Mouse (Mus musculus) CD8-positive naive resting alpha-beta T cell, adult 2 months (primary cell): Measurements from ENCODE around the gene 4931428F04Rik.

Source experiments
- DNase-seq, 2 experiments: peaks; one replicate each; pipeline ENCODE4 v3.0.0; 2022; ENCODE audit warnings: low read depth in 2 of 2, low spot score in 2 of 2

4931428F04Rik gene

DNA sequence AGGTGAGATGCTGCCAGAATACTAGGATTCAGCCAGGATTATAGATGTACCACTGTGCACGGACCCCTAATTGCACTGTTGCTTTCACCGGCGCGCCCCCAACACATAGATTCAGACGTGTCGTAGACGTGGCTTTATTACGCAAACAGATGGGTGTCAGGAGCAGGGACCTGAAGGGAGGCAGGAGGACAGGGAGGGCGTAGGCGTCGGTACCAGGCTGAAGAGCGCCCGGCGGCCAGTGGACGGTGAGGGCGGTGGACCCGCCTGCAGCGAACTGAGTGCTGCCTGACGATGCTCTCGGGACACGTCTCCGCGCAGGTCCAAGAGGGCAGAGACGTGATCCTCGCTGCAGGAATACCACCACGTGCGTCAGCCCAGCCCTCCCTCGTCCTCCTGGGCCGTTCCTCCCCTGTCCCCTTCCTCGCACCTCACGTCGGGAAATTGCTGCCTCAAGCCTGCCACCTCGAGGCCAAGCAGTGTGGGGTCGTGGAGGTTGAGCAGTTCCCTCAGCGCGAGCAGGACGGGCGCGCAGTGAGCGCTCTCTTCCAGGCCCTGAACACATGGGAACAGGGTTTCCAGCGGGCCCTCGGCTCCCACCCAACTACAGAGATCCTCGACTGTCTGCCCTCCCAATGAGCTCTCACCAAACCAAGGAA, at the start of gene 4931428F04Rik:
Gene 4931428F04Rik (minus strand): TSS at position 60 of the 656 bp plus-strand sequence.
- no peak for DNase-seq

DNA sequence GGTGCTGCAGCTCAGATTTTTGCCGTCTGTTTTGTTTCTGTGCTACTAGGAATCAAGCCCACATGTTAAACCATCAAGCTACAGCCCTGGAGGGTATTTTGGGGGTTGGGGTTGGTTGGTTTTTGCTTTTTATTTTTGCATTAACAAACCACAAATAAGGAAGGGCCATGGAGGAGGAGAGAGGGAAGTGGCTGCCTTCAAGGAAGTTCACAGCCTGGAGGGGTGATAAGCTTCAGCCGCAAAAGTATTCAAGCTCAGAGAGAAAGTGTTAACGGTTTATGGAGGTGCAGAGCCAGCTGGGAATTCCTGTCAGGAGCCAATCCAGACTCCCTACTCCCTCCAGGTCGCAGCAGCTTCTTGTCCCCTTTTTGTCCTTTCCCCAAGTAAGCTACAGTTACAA, 49.3 kb upstream of the 4931428F04Rik start:
- no peak for DNase-seq

DNA sequence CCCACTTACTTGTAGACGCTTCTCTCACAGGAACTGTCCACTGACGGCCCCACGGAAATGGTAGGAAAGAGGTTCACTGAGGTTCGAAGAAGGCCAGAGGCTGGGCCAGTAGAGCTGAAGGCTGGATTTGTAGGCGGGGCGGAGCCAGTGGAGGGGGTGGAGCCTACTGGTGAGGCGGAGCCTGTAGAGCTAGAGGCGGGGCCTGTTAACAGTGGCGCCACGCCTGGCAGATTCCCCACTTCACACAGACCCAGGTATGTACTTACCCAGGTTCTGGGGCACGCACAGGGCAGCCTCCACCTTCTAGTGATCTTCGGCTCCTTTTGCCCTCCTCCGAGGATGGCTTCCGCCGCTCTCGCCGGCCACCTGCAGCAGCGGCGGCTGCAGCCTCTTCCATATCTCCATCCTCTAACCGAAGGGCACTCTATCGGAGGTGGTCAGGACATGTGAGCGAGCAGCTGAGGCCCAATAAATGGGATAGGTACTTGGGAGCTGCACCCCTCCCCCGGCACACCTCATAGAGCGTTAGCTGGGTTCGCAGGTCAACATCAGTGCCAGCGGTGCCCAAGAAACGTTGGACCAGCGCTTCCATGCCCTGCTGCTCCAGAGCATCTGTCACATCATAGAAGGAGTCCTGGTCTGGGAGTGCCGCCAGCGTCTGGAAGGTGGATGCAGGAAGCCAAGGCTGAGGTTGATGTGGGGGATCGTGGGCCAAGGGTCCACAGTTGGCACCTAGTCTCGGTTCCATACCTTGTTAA, 46.9 kb upstream of the 4931428F04Rik start:
- DNase-seq = no peak

DNA sequence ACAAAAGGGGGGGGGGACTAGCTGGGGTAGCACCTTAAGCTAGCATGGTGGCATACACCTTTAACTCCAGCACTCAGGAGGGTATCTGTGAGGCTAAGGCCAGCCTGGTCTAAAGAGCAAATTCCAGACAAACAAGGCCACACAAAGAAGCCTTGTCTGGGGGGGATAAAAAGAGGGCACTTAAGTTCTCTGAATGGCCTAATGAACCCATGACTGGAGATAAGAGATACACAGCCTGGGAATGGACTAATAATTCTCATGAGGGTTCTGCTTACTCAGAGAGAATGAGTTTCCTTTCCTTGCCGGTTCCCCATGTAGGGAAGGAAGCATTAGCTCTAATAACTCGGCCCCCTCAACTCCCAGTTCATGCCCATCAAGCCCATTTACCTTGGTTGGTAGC, 42.9 kb upstream of the 4931428F04Rik start:
- DNase-seq = no peak

DNA sequence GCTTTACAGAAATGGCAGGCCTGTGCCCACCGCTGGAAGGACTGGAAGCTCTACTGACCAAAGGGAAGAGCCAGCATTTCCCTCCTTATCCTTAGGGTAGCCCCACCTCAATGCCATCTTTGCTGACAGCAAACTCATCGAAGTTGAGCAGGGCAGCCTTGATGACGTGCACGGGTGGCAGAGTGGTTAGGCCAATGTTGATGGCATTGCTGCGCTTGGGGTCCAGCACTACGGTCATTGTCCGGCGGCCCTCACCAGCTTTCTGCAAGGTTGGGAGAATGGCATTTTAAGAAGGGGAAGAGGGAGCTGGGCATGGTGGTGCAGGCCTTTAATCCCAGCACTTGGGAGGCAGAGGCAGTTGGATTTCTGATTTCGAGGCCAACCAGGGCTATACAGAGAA, 42.3 kb upstream of the 4931428F04Rik start:
- no peak for DNase-seq

DNA sequence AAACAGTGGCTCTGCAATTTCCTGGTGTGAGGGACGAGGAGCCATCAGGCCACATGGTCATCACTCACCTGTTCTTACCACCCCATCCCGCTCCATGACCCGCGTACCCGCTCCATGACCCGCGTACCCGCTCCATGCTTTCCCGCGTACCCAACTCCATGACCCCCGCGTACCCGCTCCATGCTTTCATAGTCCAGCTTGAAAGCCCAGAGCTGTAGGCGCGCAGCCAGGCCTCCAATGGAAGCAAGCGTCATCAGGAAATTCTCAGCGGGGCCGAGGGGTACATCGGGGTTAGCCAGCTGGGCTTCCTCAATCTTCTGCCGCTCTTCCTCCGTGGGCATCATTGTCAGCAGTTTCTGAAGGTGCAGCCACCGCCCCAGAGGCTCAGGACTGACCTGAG, 41.8 kb upstream of the 4931428F04Rik start:
- no peak for DNase-seq

DNA sequence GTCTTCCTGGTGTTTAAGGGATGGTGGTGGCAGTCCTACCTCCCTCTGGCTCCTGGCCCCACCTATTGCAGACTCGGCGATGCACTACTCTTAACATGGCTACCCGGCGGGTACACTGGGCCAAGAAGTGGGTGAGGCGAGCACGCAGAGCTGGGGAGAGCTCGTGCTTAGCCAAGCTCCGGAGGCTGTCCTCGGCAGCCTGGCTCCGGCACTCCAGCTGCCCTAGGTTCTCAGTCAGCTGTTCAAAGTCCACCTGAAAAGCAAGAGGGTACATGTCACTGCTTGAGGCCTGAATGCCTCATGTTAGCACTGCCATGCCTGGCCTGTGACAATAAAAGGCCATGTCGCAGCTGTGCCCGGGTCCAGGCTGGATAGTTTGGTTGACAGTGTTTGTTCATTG, 40.7 kb upstream of the 4931428F04Rik start:
- DNase-seq = no peak

DNA sequence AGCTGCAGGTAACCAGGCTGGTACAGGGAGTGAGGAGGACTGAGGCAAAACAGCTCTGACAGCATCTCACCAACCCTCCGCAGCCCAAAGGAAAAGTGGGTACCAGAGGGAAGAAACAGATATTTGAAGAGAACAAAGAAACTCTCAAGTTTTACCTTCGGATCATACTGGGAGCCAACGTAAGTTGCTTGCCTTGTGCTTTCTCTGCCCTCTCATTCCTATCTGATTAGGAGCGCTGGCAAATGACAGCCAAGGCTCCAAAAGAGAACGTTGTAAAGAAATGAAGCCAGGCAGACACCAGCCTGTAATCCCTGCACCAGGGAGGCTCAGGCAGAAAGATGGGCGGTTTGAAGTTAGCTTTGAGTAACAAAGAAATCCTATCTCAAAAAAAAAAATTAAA, 37.3 kb upstream of the 4931428F04Rik start:
- no peak for DNase-seq

DNA sequence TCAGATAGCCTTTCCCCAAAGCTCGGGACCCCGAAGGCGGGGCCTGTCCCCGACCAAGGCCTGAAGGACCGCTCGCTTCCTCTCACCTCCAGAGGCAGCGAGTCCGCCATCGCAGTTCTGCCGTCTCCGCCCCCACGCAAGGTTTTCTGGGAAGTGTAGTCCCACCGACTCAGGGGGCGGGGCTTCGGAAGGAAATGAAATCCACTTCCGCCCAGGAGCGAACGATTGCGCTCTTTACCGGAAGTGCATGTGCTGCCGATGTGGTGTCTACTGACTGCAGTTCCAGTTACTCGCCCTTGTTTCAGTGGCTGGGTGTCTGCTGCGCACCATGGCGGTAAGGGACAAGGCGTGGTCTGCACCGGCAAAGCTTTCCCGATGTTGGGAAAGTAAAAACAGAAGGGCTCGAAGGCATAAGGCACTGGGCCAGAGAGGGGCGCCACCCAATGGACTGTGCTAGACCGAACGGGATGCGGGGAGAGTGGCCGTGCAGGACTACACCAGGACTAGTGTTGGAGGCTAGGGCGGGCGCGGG, 36.5 kb upstream of the 4931428F04Rik start, which contains the start of the genes Lrrc29 and Tmem208:
Gene Lrrc29 (minus strand): TSS at position 138 of the 532 bp plus-strand sequence.
Gene Tmem208 (plus strand): TSS at position 214 of the 532 bp plus-strand sequence.
- peak; percentile 93 to 97 for DNase-seq

DNA sequence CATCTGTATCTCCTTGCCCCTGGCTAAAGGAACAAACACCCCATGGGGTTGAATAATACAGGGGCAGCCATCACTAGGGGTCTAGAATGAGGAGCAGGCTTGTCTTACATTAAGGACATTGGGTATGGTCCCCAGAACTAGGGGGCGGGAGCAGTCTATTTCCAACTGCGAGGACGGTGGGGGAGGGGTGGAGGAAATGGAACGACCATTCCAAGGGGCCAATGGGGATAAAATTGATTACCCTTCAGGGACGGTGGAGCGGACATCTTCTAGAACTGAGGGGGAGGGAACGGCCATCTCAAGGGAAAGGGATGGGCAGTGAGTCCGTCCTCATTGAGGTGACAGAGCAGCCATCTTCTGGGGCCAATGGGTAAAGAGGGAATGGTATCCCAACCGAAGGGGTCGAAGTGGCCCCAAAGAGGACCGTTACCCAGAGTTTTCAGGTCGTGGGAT, 36.0 kb upstream of the 4931428F04Rik start:
- DNase-seq = no peak

DNA sequence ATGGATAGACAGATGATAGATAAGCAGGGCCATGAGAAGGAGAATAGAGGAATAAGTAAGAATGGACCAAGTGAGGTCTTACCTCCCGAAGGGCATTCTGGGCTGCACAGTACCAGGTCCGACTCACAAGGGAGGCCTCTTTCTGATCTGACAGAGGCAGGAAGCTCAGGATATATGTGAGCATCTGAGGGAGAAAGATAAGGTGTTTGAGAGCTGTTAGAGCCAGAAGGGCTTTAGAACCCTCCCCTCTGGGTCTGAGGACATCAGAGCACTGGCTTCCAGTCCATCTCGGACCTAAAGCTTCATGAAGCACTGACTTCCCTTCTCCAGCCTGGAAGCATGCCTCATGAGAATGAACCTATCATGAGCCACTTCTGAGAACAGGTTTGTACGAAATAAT, 33.5 kb upstream of the 4931428F04Rik start:
- DNase-seq = no peak

DNA sequence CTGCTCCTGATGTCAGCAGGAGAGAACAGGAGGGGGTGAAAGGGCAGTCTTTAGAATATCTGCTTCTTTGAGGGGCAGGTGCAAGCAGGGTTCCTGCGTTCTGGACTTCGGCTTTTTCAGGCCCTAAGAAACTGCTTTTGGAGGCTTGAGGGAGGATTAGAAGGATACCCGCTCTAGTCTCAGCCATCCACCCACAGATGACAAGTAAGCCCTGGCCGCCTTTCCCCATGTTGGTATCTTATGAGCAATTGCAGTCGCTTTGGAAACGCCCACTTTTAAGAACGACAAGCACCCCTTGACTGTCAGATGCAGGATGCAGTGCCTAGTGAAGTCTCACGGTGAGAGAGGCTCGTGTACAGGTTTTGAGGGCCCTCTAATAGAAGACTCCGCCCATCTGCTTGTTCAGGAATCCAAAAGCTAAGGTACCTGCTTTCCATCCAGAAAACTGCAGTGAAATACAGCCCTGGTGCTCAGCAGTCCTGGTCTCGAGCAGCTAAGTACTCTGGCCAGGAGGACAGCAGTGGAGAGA, 29.1 kb upstream of the 4931428F04Rik start:
- no peak for DNase-seq

DNA sequence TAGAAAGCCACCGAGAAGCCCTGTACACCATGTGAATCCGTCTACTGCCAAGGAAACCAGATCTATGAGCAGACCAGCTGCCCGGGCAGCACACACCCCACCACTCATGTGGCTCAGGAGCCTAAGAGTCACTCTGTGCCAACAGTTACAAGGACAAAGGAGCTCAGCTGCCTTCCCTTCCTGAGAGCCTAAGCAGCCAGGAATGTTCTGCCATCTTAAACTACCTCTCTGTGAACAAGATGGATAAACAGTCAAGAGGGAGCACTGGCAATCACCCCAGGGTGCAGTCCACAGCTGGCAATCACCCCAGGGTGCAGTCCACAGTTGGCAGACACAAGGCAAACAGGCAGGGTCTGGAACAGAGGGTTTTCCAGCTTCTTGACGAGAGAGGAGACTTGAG, 28.3 kb upstream of the 4931428F04Rik start:
- DNase-seq = no peak

DNA sequence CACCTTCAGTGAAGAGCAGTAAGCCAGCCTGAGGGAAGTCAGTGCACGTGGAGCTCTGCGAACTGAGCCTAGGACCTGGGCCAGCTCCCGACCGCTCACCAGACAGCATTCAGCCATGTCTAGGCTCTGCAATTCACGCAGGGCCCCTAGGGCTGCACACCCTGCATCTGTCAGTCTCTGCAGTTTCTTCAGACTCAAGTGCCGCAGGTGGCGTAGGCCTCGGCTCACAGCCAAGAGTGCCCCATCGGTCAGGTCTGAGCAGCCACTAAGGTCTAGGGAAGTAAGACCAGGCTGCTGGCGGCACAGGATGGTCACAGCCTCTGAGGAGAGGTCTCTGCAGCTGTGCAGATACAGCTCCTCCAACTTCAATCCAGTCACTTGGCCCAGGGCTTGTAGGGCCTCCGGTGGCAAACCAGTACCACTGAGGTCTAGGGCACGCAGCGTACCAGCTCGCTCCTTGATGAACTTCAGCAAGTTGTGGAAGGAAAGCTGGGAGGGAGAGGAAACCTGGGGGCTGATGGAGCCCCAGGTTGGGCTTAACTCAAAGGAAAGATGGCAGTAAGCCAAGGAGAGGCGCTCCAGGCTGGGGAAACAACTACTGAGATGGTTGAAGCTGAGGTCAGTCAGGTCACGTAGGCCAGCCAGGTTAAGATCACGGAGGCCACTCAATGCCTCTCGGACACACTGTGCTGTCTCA, 25.6 kb upstream of the 4931428F04Rik start:
- DNase-seq = no peak

DNA sequence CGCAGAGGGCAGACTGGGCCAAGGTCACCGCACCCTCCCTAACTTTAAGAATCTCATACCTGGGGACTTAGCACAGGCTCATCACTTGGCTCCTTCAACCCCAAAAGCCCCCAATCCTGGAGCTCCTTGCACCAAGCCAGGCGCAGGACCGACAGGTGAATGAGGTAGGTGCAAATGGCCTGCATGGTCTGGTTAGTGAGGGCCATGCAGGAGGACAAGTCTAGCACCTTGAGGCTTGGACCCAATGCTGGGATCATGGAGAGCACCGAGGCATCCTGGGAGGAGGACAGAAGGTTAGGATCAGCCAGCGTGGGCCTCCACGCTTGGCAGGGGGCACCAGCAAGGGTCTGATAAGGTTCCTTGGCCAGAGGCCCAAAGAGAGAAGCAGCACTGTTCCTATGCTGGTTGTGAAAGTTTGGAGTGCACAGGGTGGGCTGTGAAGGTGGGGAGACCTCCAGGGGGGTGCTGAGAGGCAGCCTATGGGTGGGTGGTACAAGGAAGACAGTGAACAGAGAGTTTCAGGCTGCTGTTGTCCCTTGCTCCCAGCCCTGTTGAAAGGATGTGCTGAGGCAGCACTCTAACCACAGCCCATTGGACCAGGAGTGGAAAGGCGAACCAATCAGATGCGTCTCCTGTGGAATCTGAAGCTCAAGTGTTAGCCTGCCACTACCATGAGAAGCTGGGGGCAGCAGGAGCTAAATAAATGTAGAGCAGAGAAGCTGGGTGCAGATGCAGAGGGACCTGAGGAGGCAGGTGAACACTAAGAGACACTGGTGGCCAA, 24.1 kb upstream of the 4931428F04Rik start:
- no peak for DNase-seq

DNA sequence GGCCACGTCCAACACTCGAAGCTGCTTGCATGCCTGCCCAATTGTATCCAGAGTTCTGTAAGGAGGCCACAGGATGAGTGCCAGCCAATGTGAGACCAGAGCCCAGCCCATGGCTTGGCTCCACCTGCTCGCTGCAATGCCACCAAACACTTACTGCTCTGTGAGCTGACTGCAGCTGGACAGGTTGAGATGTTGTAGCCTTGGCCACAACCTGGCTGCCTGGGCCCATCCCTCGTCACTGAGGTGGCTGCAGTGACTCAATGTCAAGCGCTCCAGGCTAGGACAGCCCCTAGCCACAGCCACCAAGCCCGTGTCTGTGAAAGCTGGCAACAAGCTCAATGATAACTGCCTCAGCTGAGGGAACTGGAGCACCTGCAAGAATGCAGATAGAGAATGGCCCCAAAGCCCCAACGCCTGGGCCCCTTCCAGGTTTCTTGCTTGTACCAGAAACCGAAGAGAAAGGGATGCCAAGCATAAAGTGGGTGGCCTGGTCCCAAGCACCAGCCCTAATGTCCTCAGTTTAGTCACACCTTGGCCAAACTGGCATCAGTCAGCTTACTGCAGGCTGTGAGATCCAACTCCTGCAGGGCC, 23.3 kb upstream of the 4931428F04Rik start:
- no peak for DNase-seq

DNA sequence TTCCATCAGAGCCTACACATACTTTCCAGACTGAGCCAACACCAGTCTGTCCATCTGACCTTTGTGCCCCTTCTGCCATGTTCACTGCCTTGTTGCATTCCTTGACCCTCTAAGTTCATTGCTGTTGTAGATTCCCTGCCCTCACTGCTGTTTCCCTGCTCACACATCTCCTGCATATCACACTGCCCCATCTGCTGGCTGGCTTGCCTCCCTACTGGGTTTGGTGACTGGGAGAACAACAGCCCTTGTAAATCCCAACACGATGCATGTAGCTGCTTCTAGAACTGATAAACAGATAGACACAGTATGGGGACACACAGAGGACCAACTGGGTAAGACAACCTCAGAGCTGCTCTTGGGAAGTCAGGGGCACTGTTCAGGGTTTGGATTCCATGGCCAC, 22.1 kb upstream of the 4931428F04Rik start:
- no peak for DNase-seq

DNA sequence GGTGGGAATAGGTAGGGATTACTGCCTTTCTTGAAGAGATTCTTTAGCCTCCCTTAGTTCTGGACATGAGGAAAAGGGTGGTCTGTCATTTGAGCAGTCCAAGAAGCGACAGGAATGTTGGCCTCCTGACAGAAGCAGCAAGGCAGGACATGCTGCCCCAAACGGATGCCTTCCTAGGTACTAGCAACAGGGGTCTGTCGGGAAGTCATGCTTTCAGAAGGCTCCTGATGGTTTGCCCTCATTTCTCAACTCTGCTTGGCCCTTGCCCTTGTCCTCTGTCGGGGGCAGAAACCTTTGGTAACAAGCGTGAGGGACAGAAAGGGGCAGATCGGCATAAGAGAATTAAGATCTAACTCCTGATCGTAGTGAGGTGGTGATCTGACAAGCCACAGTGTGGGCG, 20.5 kb upstream of the 4931428F04Rik start:
- no peak for DNase-seq

DNA sequence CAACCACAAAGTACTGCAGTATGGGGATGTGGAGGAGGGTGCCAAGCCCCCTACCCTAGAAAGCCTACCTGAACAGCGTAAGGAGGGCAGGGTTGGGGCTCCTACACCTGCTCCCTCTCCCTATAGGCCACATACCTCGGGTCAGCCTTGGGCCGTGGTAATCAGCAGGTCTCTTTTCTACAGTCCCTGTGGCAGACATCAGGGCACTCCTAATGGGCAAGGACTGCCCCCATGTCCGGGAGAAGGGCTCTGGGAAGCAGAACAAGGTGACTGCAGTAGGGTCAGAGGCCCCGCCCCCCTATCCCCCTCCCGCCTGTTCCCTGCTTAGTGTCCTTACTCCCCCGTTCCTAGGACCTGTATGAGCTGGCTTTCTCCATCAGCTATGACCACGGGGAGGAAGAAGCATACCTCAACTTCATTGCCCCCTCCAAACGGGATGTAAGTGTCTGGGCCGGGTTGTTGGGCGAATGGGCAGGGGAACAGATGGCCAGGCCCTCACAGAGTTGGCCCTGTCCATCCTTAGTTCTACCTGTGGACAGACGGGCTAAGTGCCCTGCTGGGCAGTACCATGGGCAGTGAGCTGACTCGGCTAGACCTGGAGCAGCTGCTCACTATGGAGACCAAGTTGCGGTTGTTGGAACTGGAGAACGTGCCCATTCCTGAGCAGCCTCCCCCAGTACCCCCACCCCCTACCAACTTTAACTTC, 19.6 kb upstream of the 4931428F04Rik start:
- no peak for DNase-seq

DNA sequence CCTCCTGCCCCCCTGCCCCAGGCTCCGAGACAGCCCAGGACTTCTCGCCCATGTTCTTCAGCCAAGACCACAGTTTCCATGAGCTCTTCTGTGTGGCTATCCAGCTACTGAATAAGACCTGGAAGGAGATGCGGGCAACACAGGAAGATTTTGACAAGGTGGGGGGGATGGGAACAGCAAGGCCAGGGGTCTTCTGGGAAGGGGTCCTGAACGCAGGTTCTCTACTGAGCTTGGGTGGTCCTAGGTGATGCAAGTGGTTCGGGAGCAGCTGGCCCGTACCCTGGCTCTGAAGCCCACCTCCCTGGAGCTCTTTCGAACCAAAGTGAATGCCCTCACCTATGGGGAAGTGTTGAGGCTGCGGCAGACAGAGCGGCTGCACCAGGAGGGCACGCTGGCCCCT, 18.8 kb upstream of the 4931428F04Rik start:
- DNase-seq = no peak
